Mouse (Mus musculus) frontal cortex, postnatal 14 days (tissue): ENCODE measurements at regions not wholly inside any gene's neighbourhood (a gene's known extent, or its start where the extent isn't known, plus 50 kb on each side); places are given as distances from the start of the nearest gene placed in this dataset.

Experiments used
- DNase-seq, 2 experiments: peaks; one replicate each; pipeline ENCODE4 v3.0.0; 2022; ENCODE audit warnings: low spot score in 2 of 2

DNA sequence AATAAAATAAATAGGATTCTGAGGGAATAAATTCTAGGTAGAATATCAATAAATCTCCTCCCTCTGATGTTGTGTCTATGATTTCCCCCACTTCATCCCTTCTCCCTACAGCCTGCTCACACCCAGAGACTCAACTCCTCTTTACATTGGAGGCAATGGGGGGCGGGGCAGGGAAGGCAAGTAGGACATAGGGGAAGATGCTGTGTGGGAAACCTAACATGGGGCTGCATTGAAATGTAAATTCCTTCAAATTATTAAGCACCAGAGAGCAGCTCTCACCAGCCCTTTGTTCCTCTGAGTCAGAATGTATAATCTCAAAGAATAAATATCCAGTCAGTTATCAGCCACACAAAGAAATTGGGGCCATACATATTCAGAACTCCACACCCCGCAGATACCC is 91.6 kb downstream of the Nuf2 start:
- no peak for DNase-seq

DNA sequence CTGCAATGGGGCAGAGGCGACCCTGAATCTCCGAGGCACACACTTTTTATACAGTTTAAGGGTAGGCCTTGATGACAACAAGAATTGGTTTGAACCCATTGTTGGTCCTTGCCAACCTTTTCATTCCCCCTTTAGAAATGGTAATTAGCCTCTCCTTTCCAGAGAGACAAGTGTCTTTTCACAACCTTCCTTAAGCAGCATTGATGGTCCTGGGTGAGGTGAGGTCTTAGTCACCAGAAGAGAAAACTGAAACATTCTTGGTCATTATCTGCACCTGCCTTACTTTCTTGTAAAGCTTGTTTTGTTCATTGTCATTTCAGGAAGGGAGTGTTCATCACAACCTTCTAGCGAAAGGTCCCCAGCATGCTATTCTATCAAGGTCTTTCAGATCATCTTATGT is 93.3 kb downstream of the Nuf2 start:
- DNase-seq, result no peak

DNA sequence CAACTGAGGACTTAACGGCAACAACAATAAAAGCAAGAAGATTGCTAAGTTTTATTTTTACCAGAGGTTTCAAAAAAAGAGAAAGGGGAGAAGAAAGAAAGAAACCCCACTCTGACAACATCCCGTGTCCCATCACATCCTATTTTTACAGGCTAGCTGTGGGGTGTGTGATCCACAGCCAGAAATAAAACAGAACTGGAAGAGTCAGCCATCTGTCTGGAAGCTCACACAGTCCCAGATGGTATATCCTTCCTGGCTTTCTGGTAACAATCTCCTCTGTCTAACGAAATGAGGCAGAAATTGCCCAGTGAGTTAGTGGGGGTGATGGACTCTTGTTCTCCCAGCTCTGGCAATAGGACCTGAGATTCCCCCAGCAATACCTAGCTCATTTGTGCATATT is 108.9 kb downstream of the Nuf2 start:
- DNase-seq, result peak; percentile 42 to 54

DNA sequence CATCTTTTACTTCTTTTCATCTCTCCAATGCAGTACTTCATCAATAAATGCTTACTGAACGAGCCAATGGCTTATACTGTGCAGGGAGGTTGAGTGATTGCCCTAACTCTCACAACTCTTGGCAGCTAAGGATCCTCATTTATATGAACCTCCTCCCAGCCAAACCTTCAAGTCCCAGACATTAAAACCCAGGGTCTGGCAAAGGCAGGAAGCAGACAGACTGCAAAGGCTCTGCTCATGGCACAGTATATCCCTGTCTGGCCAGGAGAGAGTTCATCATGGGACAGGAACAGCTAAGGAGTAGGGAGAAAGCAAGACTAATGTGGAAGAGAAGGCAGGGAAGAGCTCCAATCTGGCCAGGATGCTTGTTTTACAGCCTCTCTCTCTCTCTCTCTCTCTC is 109.6 kb downstream of the Nuf2 start:
- DNase-seq, result no peak

DNA sequence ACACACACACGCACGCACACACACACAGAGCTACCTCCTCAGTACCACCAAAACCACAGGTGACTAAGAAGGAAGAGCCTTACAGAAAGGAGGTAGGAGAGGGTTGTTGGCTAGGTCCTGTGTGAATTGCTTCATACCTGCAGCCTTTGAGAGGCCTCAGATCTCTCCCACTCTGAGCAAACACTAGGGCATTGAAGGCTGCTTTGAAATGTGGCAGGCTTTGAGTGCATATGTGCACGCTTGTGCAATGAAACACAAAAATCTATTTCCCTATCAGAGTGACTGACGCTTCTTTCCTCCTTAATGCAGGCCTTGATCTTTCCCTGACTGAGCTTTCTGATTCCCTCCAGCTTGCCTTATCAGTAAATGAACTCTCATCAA is 112.6 kb downstream of the Nuf2 start:
- DNase-seq, result no peak

DNA sequence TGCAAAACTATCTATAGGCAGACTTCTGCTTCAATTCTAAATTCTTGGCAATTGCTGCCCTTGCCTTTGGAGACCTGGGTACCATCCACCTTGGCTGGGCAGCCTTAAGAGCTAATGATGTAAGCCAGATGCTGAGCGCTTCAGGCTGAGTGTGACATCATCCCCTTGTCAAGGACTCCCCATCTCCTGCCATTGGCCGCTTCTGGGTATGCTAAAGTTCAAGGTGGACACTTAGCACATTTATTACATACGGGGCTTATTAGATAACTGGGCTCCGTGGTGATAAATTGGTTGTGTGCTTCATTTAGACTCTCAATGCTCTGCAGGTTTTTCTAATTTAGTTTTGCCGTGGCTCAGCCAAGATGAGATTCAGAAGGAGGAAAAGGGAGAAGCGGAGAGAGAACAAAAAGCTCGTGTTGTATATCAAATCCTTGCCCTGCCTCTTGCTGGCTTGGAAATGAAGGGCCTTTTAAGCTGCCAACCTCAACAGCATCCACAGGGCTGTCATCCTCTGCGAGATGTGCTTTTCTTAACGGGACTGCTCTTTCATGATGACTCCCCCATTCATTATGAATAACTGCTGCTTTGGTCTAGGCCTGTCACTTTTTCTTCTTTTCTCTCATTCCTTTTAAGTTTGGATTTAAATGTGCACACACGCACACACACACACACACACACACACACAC is 113.1 kb downstream of the Nuf2 start:
- DNase-seq, result no peak

DNA sequence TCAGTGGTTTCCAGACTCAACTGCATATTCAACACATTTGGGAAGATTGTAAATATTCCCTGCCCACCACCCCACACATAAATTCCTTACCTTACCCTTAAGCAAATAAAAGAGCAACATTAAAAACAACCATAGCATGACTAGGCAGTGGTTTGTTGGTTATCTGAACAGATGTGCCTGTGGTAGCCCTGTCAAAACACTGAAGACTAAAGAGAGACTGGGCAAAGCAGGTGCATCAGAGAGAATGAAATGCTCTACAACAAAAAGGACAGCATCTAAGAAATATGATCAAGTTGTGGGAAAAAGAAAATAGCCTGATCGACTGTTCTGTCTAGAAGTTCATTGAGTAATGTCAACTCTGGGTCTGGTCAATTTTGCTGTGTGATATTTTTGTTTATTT is 114.6 kb downstream of the Nuf2 start:
- no peak for DNase-seq

DNA sequence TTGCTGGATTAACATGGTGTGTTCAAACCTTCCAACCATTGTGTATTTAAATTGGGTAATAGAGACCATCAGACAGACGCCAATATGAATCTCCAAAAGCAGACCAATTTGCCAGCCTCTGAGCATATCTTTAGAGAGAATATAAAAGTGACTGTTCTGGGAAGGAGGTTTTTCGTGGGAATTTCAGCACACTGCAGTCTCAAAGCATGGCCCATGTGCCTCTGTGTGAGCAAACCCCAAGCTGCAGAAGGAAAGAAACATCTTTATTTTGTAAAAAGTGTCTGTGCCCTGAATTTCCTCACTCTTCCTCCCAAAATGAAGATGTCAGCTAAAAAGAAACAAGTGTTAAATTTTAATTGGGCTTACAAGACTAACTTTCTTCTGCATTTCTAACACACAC is 123.1 kb downstream of the Nuf2 start:
- no peak for DNase-seq

DNA sequence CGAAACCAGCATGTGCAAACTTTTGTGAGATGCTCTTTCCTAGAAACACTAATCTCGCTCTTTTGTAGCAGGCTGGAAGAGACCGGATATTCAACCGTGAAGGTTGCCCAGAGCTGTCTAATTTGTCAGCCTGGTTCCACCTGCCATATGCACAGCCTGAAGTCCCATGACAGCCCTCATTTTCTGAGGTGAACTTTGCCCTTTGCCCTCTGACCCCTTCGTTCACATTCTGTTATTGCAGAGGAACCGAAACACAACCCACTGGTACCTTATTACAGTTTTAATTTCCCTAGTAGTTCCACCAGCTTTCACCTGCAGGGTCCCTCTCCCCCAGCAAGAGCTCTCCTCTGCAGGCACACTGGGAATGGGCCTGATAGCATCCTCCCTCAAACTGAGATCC is 130.4 kb downstream of the Nuf2 start:
- no peak for DNase-seq

DNA sequence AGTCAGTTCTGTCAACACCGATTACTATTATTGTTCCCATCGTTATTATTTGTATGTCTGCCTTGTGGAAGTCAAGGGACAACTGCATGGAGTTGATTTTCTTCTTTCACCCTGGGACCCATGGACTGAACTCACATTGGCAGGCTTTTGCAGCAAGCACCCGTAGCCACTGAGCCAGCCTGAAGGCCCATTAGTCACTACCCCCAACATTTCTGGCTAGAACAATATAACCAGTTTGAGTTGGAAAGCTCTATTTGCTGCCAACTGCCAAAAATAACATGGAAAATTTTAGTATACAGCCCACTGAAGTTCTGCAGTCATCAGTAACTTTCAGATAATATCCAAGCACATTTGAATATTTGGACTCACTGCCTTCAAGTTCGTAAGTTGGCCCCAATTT is 133.9 kb downstream of the Nuf2 start:
- DNase-seq, result no peak

DNA sequence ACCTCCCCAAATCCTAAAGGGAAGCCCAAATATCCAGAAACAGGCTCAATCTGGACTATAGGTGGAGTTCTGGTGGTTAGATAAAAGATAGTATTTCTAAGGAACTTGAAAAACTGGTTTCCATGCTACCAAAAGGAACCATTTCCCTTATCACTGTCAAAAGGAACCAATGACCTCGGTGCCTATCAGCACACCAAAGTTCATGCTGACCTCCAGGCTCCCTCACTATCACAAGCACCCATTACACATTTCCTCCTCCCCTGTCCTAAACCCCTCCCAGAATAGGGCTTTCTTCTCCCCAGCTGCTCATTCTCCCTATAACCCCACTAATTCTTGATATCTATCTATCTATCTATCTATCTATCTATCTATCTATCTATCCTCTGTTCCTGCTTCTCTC is 144.2 kb downstream of the Nuf2 start:
- DNase-seq, result no peak

DNA sequence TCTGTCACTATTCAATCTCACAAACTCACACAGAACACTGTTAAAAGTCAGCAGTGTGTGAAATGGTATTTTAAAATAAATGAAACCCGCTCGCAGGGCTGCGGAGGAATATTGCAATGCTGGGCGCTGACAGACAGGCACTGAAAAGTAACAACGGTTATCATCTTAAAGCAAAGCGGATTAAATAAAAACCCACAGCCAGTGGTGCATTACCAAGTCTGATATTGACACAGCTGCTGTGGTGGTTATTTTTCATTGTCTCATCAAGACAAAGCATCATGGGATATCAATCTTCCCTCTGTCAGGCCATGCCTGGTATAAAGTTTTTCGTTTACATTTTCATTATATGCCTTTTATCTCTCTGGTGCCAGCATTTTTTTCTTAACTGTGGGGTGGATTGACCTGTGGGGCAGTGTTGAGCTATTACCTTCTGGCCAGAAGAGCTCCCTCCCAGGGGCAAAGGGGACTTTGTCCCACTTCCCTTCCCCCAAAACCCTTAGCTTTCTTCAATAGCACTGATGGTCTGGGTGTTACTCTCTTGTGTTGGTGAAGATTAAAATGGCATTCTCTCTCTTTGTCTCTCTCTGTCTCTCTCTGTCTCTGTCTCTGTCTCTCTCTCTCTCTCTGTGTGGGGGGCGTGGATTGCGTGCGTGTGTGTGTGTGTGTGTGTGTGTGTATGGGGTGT is 145.4 kb downstream of the Nuf2 start:
- DNase-seq, result no peak

DNA sequence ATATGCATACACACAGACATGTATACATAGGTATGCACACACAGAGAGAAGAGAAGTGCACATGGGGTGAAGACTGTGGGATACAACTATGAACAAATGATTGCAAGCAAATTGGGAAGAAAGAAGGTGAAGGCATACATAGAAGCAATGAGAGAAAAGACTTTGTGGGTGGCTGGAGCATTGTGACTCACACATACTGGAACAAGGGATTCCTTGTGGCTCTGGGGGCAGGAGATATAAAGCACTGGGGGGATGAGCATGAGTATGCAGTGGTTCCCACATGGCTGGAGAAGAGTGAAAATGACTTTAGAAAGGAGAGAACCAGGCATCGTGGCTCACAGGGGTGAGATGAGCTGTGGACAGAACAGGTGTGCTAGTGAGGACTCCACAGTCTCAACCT is 156.6 kb downstream of the Nuf2 start:
- no peak for DNase-seq

DNA sequence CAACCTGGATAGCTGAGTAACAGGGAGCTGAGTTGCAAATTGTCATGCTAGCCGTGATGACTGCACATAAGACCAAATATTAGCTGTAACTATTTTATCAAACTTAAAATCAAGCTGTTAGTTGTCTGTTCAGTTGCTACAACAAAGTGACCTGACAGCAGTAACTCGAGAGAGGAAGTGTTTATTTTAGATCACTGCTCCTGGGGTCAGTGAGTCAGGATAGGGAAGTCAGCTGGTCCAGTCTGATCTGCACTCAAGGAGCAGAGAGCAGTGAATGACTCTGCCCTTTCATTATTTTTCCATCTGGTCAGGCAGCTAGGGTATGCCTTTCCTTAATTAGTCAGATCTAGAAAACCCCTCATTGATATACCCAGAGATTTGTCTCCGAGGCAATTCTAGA is 162.5 kb downstream of the Nuf2 start:
- DNase-seq, result no peak

DNA sequence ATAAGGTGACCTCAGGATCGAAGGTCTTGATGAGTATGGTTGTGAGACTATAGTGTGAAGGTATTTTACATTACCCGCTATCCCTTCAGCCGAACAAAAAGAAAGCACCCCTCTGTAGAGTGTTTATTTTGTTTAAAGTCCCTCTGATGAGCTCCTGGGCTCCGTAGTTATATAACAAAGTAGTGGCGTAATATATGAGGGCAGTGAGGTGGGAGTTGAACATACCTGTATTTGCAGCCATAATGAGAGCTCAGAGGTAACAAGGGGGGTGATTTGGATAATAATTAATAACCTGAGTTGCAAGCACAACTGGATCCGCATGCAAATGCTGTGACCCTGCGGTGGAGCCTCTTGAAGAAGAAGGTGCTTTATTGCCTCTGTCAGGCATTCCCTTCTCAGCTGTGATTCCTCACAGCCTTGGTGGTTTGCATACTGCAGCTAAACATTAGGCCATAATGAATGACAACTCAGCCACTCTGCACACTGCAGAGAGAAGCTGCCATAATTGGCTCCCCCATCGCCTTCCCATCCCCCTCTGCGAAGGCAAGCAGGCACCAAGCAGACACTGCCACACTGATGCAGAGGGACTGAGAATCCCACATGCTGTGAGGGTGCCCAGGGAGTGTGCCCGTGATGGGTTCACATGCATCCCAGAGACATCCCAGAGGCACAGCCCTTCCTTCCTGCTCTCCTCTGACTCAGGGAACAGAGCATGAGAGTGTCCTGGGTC is 163.3 kb downstream of the Nuf2 start:
- no peak for DNase-seq

DNA sequence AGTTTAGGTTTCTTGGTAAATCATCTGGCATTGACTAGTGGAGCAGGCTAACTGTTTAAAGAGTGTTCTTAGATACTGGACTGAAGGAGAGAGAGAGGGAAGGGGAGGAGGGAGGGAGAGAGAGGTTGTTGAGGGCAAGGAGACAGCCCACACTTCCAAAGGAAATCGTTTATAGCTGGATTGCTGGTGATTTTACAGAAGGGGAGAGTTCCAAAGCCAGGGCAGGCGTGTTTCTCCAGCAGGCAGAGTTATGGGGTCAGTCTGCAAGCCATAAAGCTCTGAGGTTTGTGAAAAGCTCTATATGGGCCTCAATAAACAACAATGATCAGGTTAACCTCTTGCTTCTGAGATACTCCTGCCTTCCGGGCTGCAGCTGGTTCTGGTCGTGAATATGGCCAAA is 163.9 kb downstream of the Nuf2 start:
- DNase-seq, result no peak

DNA sequence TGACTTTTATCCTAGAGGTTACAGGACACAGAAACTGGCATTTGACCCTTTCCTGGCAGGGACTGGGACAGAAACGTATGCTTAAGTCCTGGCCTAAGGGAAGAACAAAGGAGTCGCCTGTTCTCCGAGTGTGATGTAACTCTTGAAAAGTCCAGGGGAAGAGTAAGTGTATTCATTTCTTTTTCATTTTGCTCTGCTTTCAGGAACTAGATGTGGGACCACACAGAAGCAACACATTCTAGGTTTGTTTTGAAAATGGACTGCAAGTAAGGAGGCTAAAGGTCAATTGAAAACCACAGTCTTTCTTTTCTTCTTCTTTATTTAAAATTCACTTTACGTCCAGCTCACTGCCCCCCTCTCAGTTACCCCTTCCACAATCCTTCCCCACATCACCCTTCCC is 168.7 kb downstream of the Nuf2 start:
- no peak for DNase-seq

DNA sequence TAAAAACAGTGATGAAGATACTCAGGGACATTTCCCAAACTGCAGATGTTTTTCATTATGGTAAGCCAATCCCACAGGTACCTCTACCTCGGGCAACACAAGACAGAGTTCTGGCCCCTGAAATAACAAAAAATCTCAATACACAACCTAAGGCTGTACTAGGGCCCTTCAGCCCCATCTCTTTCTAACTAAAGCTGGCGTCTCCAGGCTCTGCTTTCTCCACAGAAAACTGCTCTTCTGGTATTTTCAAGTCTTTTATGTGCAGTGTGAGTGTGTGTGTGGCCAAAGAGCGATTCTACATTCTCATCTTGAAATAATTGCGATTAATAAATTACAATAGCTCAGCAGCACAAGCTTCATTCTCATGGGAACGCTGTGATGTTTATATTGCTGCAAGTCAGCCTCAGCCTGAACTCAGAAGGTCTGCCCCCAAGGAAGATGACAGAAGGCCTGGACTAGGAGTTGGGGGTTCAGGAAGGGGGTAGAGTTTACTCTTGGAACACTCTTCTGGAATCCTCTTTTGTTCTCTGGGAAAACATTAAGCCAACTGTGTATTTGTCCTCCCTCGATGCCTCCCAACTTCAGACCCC is 173.5 kb downstream of the Nuf2 start:
- DNase-seq, result no peak

DNA sequence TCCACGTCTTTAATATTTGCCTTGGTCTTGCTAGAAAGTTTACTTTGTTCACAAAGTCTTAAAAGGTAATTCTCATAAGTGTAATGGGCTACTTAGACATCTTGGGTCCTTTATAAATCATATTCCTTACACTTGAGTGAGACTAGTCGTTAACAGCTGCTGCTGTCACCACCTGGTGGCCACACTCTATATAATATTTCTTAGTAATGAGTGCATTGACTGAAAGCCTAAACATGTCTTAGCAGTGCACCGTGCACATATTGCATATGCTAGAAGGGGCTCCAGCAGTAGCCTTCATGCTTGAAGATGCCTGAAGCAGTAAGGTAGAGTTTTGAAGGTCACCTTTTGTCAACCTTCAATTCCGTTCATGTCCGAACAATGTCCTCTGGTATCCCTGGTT is 177.2 kb downstream of the Nuf2 start:
- DNase-seq, result no peak

DNA sequence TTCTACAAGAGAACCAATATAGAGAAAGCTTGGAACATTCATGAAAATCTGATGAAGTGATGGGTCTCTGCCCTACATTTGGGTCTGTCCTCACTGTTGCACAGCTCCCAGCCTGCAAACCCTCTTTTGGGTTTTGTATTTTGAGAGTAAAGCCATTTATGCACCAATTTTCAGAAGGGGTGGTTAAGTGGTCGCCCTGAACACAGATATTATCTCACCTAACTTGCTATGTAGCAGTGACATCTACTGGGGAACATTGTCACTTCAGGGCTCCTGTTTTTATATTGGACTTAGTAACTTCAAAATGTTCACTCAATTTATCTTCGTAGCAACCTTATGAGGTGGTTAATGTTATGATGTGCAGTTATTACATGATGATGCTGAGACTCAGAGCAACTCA is 183.6 kb downstream of the Nuf2 start:
- peak in 1 of 2 experiments; percentile 10 for DNase-seq

DNA sequence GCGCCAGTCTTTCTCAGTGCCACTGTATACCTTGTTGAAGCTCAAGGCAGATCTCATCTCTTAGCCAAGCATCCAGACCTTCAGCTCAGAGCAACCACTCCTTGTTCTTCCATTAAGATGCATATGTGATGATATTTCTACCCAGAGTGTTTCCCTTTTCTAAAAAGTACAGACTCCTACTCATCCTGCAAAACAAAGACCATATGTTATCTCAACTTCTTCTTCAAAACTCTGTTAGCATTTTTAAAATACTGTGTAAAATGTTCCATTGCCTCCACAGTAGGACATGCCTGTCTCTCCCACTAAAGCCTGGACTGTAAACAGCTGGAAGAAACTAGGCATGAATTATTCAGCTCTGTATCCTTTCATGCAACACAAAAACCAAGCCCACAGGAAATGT is 184.4 kb downstream of the Nuf2 start:
- no peak for DNase-seq

DNA sequence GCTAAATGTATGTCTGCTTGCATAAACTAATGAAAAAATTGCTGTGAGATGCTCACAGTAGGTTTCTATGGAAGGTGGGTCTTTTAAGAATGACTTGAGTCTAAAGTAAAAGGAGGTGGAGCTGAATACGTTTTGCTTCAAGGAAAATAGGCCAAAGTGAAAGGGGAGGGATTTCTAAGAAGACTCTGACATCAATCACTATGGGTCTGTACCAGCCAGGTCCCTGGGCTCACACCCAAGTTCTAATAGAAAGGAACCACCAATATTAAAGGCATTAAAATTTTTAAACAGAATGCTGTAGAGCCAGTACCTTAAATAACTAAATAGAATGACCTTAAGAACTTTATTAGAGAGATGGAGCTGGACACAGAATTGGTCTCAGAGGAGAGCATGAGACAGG is 190.1 kb downstream of the Nuf2 start:
- DNase-seq, result no peak

DNA sequence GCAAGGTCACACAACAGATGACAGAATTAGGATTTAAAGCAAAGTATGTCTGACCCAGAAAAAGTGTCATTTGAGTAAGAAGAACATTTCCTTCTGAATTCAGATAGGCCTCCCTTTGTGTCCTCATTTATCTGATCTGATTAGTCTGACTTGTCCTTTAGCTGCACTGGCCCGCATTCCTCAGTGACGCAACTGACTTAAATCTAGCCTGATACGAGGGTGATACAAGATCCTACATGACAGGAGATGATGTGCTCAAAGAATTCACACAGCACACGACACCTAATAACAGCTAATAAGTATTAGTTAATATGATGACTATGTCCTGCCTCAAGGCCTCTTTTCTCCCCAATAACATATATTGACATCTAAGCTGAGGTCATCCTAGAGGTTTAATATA is 192.8 kb downstream of the Nuf2 start:
- no peak for DNase-seq
